Mouse (Mus musculus): ENCODE data around the gene Gm28230. TPM values are rescaled to one million over a fixed set of nuclear protein-coding genes. Genes with fewer than 3 reads are reported as not detected.

The Gm28230 gene
- total RNA-seq (2022): 1 to 10 TPM; 1.3 to 3.6 (median 3.2) TPM

DNA sequence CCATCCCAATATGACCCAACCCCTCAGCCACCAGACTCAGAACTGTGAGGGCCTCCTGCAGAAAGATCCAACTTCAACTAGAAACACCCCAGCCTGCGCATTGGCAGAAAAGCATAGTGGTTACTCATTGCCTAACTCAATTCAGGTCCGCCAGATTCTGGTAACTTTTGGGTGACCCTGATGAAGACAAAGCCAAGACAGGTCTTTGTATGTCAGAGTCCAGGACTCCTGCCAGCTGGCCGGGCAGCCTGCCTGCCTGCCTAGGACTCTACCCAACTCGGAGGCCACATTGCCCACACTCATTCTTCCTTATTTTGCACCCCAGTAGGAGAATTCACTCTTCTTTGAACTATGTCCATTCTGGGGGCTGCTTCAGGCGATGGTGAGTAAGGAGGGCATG is at the start of gene Gm28230:
TSS of gene Gm28230 (plus strand) at position 178 of the 400 bp plus-strand sequence.
- DNase-seq: no peak

DNA sequence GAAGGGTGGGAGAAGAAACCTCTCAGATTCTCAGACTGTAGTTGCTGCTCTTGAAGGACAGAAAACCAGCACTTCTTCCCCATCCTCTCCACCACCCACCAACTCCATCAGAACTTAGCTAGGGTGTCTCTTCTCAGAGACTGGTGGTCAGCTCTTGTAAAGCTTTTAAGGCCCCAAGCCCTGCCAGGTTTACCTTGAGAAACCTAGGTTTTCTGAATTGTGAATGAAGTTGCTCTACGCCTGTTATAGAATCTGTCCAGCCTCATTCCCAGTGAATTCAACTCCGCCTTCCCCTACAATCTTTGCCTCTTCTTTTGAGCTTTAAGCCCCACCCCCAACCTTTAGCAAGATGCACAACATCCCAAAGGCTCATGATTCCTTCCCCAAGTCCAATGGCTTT is 49.4 kb upstream of the Gm28230 start:
- no peak for DNase-seq

DNA sequence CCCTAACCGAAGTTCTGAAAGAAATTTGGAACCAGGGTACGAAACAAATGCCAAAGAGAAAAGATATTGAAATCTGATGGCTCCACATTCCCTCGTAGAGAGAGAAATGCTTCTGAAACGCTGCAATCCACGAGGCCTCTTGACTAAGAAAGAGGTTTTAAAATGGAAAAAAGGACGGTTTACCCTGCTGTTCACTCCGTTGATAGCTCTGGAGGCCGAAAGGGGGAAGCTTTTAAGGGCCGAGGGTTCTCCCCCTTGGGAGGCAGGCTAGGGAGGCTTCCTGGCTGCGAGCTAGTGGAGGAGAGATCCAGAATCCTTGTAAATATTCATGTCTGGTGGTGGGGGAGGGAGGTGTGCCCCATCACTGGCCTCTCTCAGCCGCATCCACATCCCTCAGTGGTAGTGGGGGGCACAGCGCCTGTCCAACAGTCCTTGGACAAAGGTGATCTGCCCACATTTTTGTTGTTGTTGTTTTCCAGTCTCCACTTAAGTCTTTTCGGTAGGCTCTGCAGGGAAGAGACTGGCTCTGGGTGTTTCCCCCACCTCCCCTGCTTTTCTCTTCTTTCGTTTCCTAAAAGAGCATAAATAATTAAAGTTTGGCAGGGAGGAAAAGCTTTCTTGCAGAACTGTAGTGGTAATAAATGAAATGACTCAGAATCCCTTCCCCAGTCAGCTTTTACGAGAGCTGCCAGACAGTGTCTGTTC is 47.5 kb upstream of the Gm28230 start, which contains the start of gene Hoxd11:
TSS of gene Hoxd11 (plus strand) at position 667 of the 705 bp plus-strand sequence.
- no peak for DNase-seq

DNA sequence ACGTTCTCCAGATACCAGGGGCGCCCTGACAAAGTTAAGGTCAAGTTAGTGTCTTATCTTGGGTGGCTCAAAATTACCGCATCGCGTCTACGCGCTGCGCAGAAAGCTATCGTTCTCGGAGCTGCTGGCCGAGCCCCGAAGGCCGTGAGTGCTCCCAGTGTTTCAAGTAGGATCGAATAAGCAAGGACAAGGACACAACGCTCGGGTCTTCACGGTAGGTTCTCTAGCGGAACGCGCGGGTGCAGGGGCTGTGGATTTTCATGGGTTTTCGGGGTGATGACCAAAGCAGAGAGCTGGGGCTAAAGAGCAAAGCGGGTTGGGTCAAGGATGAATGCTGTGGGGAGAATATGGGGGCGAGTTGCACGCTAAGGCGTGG is 46.9 kb upstream of the Gm28230 start:
- no peak for DNase-seq

DNA sequence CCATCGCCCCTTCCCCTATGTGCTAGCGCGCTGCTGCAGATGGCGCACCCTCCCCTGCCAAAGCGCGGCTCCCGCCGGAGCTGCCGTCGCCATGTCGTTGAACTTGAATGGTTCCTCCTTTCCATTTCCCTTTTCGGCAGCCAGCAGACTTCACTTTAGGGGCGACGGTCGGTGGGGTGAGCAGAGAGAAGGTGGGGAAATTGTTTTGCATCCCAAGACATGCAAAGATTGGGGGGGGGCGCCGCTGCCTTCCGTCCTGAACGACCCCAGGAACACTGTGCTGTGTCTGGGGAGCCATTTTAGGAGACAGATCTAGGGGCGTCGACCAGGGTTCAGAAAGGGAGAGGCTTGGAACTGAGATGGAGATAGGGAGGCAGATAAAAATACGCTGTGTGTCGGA is 46.5 kb upstream of the Gm28230 start:
- DNase-seq: no peak

DNA sequence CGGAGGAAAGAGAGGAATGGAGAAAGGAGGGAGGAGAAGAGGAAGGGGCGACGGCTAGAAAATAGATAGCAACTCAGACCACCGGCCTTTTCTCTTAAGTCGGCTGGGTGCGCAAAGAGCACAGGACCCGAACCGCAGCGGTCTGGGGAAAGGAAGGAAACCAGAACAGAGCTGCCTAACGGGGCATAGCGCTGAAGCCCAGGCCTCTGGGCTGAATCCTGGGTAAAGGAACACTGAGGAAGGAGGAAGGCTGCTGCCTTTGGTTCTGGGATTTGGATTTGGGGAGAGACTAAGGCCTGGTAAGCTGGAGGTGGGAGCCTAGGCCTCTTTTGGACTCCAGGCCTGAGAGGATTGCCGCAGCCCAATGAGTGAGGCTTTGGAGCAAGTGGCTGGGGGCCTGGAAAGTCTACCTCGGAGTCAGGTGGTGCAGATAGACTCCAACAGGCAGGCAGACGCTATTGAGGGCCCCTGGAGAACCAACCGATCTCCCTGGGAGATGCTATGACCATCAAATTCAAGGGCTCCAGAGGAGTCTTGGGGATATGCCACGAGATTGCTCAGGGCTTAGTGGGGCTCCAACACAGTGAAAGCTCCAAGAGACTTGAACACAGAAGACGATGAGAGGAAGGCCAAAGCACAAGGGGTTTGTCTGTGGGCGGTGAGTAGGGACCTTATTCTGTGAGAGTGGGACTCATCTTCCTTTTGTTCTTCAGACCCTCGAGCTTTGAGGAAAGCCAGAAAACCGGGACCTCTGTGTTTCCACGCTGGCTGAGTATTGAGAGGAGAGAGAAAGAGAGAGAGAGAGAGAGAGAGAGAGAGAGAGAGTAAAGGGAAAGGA is 45.7 kb upstream of the Gm28230 start:
- DNase-seq: no peak

DNA sequence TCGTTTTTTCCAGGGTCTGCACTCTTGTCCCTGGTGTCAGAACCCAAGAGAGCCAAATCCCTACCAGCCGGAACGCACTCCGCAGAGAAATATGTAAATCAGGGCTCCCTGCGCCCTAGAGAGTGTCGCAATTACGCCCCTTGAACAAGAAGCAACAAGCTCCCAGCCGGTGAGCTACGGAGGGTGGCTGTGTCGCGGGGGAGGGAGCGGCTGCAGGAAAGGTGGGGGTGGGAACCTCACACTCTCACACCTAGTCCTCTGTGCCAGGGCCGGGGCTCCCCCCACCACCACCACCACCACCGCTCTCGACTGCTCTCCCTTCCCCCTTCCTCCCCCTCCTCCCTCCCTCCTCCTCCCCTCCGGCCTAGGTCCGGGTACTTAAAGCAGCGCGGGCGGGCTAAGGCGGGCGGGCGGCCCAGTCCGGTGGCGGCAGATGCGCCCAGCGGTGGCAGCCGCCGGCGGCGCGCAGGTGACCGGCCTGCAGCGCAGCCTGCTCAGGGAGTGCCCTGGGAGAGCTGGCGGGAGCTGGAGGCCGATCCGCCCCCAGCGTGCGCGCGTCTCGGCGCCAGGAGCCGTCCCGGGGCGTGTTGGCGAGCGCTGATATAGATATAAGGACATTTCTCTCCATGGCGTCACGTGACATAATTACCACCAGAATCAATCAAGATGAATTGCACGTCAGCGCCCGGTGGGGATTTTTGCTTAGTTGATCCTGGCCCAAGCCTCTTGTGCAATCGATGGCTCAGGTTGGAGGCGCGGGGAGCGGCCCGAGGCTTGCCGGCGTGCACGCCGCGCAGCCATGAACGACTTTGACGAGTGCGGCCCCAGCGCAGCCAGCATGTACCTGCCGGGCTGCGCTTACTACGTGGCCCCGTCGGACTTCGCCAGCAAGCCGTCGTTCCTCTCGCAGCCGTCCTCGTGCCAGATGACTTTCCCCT is 44.7 kb upstream of the Gm28230 start:
- DNase-seq: no peak

DNA sequence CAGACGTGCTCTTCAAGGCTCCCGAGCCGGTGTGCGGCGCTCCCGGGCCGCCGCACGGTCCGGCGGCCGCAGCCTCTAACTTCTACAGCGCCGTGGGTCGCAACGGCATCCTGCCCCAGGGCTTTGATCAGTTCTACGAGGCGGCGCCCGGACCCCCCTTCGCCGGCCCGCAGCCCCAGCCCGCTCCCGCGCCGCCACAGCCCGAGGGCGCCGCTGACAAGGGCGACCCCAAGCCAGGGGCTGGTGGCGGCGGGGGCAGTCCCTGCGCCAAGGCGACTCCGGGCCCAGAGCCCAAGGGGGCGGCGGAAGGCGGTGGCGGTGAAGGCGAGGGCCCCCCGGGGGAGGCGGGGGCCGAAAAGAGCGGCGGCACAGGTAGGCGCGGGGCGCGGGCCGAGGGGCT is 43.7 kb upstream of the Gm28230 start:
- DNase-seq: no peak

DNA sequence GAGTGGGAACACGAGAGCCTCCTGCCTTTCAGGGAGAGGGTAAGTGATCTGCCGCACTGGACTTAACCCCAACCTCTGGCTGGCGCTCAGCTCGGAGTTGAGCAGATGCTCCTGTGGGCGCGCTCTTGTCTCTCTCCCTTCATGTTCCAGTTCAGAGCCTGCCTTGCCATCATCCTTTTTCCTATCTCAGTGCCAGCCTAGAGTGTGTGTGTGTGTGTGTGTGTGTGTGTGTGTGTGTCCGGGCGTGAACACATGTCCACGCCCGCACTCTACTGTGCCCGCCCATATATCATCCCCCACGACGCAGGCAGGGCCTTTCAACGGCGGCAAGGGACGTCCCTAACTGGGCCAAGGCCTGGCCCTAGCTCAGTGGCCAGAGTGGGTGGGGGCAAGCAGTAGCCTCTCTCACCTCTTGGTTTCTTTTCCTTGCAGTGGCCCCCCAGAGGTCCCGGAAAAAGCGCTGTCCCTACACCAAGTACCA is 43.0 kb upstream of the Gm28230 start:
- DNase-seq: no peak

DNA sequence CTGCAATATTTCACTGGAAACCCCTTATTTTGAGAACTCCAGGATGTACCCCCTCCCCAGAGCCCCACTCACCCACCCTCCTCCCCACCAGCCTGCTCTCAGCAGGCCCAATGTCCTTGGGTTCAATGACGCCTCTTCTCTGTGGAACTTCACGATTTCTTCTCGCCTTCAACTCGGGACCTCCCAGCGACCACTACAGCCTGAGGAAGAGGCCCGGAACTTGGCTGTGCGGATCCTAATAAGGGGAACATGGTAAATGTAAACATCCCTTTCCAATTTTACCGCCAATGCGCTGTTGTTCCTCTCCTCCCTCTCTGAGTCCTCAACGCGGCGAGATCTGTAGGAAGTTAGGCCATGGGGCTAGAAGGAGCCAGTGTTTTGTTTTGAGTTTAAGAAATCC is 42.4 kb upstream of the Gm28230 start:
- DNase-seq: no peak

DNA sequence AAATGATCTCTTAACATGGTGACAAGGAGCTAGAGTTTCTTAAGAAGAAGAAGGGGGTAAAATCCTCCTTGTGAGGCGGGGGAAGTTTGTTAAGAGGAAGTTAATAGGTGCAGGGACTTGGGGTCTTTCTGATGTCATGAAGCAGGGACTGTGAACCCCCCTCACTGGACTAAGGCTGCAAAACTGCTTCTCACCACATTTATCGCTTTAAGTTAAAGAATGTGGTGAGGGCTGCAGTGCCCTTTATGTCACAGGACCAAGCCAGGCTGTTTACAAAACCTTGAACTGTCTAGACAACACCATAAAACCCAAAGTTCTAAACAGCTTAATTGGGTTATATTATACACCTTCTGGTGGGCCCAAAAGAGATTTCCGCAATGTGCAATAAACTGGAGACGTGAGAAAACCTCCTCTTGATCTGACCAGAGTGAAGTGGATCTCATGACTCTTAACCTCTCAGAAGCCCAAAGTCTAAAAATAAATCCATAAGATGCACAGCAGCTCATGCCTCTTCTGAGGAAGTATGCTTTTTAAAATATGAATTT is 41.4 kb upstream of the Gm28230 start:
- no peak for DNase-seq

DNA sequence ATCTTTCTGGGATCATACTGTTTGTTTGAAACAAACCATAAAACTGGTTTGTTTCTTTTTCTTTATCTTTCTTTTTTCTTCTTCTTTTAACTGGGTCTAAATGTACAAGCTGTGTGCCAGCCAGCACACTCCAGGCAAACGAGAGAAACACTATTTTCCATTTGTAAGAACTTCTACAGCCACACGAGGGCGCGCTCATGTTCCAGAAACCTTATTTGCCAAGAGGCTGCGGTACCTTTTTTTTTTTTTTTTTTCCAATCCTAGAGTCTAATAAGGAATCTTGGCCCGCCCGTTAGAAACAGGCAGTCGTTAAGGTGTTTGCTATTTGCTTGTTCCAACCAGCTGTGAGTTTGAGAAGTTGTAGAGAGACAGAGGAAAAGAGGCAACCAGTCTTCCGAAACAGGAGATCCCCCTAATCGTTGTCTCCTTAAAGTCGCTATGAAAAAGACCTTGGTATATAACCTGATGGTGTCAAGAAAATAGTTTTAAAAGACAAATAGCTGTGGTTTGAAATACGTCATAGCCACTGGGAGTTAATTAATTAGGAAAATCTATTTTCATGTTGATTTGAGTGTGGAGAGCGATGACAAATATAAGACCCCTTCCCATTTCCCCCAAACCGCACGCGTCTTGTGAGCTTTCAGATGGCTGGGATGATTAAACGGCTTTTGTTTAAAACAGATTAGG is 40.1 kb upstream of the Gm28230 start:
- DNase-seq: no peak

DNA sequence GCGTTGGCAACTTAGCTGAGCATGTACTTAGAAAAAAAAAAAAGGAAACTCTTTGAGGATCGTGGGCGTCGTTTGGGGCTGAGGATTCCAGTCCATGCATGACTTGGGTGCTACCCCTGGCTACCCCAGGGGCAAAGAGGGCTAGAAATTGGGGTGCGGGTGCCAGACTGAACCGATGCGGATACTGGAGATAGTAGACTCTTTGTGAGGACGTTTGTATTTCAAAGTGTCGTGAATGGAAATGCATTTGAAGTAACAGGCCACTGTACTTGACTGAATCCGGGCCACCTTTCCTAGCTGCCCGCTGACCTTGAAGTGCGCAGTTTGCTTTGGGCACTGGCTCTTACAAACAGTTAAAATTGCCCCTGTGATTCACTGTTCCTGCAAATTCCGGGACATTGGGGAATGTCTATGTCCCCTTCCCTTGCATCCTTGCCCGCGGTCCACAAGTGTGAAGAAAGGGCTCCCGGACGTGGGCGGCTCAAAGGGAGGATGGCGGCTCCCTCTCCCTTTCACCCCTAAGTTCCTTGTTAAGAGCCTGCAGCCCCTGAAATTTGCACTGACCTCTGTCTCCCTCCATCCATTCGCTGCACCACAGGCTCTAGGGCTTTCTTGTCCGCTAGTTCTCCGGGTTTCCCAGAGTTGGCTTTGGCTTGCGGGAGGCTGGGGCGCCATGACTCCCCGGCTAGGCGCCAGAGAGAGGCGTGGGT is 39.4 kb upstream of the Gm28230 start:
- DNase-seq: no peak

DNA sequence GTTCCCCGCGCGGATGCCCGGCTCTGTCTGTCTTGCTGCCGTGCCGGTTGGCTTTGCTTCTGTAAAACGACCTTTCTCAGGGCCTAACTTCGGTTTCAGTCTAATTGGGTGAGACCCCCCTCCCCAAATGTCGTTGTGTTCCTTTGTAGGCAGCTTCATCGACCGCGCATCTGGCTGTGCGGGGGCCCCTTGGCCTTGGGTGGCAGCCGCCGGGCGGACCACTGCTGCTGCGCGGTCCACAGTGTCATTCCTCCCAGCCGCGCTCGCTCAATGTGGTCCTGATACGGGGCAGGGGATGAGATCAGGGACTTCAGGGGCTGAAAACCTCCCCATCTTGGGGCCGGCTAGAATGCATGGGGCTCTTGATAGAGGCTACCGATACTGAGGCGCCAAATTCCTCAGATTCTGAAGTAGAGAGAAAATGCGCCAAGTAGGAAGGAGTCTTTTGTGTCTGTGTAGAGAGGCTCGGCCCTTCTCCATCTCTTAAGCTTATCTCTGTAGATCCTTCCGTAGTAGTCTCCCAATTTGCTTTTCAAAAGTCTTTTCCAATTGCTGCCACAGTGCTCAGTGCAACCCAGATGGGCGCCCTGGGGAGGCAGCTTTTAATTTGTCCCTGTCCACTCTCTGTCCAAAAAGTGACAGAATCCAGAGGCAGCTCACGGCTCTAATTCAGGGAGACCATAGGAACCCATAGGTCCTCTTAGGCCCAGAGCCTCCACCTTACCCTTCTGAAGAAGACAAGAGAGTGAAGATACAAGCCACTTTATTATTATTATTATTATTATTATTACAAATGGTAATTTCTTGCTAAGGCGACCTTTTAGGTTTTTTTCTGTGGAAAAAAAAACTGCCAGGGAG is 38.6 kb upstream of the Gm28230 start:
- DNase-seq: no peak

DNA sequence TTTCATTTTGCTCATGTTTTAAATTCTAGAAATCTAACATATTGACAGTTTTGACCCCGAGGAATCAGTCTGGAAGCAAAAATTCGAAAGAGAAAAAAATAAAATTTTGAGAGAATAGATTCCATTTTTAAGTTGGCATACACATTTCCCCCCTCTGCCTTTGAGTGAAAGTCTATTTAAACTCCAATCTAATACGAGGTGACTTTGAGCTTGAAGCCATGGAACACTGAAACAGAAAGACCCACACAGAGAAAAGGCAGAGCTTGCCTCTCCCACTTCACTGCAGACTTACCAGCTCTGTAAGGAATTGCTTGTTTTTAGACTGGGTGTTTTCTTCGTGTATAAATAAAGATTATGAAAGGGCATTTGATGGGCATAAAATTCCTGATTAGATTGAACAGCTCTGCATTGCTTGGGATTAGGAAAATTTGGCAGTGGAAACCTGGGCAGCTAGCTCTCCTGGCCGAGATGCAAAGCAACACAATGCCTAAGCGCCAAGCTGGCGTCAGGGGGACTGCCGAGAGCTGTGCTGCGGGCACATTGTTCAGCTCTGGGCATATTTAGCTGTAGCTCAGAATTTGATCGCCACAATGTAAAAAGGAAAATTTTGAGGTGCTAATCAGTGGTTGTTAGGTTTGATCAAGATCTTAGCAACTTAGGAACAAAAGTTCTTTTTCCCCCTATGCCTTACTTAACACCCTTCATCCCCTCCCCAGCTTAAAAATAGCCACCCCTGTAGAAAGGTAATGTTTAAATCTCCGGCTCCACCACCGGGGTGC is 37.5 kb upstream of the Gm28230 start:
- no peak for DNase-seq

DNA sequence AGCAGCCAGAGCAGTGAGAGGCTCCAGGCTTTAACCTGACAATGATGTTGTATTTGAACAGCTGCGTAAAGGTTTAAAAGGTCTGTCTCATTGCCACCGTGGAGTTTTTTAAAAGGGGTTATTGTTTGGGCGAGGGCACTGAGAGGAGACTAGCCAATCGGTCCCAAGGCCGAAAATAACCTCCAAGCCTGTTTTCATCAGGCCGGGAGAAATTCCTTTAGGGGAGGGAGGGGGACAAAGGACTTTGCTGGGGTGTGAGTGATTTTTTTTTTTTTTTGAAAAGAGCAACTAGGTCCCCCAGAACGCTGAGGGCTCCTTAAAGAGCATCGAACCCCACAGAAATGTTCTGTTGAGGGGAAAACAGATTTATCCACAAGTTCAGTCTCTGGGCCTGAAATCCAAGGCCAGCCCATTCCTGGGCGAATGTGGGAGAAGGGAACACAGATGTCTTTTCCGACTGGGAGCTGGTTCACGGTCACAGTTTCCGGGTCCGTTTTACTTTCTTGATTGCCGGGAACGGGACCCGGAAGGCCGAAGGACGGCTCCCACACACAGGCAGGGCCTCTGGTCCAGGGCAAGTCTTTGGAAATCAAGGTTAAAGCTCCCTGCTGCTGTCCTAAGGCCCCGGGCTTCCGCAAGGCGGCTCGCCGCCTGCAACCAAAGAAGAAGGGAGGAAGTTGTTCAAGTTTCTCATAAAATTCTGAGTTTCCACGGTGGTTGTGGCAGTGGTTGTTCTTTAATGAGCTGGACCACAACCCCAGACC is 36.8 kb upstream of the Gm28230 start:
- no peak for DNase-seq

DNA sequence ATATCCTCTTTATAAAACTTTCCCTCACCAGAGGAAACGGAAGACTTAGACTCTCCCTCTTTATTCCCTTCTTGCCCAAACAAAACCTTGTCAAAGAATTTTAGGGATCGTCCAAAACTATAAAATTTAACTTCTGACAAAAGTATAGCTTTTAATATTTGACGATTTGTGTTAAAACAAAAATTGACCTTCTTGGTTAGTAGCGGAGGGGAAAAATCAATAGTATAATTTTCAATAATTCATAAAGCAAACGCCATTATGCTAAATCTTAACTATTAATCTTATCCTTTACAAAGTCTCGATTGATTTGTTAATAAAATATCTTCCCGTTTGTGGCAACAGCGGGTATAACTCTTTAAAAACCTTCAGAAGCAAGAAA is 36.2 kb upstream of the Gm28230 start:
- no peak for DNase-seq
